Mouse (Mus musculus) neural tube, embryonic 13.5 days (tissue): ENCODE results near the gene Fam53b. TPM values are rescaled to one million over a fixed set of nuclear protein-coding genes. Genes with fewer than 3 reads are reported as not detected.

ENCODE experiments used
- ATAC-seq: fragments of 200-750 bp; cut with Nextera tagmentation; 2 replicates; pipeline ENCODE4 v1.8.0; 2017; ENCODE audit warnings: low read depth, mild to moderate bottlenecking, moderate TSS enrichment, moderate library complexity
- H3K27ac ChIP-seq: fragments of 300-500 bp; sonication (generic); replicated peaks from 2 replicates; pipeline ENCODE4 v1.5.1; 2015; ENCODE audit warnings: moderate library complexity, mild to moderate bottlenecking, inconsistent platforms
- H3K27me3 ChIP-seq: fragments of 300-500 bp; sonication (generic); 2 replicates; pipeline ENCODE4 v1.6.1; 2015; ENCODE audit warnings: mild to moderate bottlenecking, inconsistent platforms
- H3K36me3 ChIP-seq: fragments of 300-500 bp; sonication (generic); 2 replicates; pipeline ENCODE4 v1.6.1; 2015; ENCODE audit warnings: mild to moderate bottlenecking, inconsistent platforms
- H3K4me1 ChIP-seq: fragments of 300-500 bp; sonication (generic); replicated peaks from 2 replicates; pipeline ENCODE4 v1.6.1; 2015; ENCODE audit warnings: inconsistent platforms
- H3K4me2 ChIP-seq: fragments of 300-500 bp; sonication (generic); 2 replicates; pipeline ENCODE4 v1.6.1; 2015; ENCODE audit warnings: inconsistent platforms, mild to moderate bottlenecking, moderate library complexity
- H3K4me3 ChIP-seq: fragments of 300-500 bp; sonication (generic); 2 replicates; pipeline ENCODE4 v1.5.1; 2015; ENCODE audit warnings: mild to moderate bottlenecking, inconsistent platforms
- H3K9ac ChIP-seq: fragments of 300-500 bp; sonication (generic); 2 replicates; pipeline ENCODE4 v1.6.1; 2015; ENCODE audit warnings: moderate library complexity, mild to moderate bottlenecking, inconsistent platforms
- H3K9me3 ChIP-seq: fragments of 300-500 bp; sonication (generic); 2 replicates; pipeline ENCODE4 v1.6.1; 2016; ENCODE audit warnings: inconsistent platforms
- WGBS: fragments of 180-500 bp; shearing (Covaris S2); methylation state at CpG from one replicate; pipeline ENCODE4 v1.1.7; 2015; 5-methylcytosine and 5-hydroxymethylcytosine counted together
- polyA plus RNA-seq: library from polyadenylated mRNA; unstranded; fragments of >200 nt; fragmentation: Nextera tagmentation; extraction: Ambion mirVana; gene quantifications from 2 replicates; pipeline ENCODE4 v1.2.1, GENCODE M21; 2015

Fam53b gene
- polyA plus RNA-seq, 1 experiment from 2014 or later, result 13.9 TPM

DNA sequence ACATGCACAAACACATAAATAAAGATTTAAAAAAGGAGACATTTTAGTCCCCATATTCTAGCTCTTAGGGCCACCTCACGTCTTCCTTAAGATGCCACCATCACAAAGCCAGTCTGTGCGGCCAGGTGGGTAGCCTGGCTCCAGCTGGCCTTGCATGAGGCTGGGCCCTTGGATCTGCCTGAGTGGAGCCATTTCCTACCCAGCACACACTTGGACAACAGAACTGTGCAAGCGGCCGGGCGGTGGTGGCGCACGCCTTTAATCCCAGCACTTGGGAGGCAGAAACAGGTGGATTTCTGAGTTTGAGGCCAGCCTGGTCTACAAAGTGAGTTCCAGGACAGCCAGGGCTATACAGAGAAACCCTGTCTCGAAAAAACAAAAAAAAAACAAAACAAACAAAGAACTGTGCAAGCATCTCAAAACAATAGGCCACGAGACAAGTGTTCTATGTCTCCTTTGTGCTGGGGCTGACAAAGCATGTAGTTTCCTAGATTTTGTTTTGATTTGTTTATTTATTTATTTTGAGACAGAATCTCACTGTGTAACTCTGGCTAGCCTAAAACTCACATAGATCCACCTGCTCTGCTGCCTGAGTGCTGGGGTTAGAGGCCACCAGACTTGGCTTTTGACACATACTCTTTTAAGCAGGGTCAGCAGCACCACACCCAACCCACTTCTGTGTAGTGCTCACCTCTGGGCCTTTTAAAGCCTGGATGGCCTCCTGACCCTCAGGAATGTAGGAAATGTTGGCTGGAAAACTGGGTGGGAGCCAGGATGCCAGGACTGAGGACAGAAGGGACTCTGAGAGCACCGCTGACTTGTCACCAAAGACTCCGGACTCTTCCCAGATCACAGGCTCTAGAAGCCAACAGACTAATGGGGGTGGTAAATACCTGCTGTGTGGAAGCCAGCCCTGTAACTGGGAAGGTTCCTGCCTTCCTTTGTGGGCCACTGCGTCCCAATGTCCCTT lies 91.0 kb downstream of the Fam53b start:
- Histone ChIP-seq H3K36me3 (no peaks in the 10 kb centered on the region), H3K27me3 (no peaks in the 10 kb centered on the region), H3K9ac (no peak overlapping the region), H3K4me2 (no peak overlapping the region), H3K27ac (no peak overlapping the region), H3K4me3 (no peak overlapping the region), H3K4me1 (peaks cover 27% of the 10 kb centered on the region), H3K9me3 (no peaks in the 10 kb centered on the region)
- WGBS, result 81% methylated on average over 12 of the region's 12 CpGs
- ATAC-seq, result no peak

DNA sequence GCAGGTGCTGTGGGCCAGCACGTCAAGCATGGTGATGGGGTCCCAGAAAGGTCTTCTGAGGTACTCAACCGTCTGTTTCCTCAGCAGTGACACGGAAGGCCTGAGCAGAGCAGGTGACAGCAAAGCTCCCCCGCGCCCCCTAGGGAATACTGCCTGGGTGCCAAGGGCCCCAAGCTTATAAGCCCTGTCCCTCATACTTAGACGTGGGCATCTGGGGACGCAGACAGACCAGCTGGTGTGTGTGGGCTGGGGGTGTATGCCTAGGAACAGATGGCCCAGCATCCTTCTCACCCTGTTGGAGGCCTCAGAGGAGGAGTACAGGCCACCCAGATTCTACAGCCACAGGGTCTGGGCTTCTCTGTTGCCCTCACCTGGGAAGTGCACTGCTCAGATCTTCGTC lies 93.1 kb downstream of the Fam53b start:
- Histone ChIP-seq H3K9me3 (no peaks in the 10 kb centered on the region), H3K27ac (no peak overlapping the region)
- 76% methylated on average over 8 of the region's 8 CpGs for WGBS

DNA sequence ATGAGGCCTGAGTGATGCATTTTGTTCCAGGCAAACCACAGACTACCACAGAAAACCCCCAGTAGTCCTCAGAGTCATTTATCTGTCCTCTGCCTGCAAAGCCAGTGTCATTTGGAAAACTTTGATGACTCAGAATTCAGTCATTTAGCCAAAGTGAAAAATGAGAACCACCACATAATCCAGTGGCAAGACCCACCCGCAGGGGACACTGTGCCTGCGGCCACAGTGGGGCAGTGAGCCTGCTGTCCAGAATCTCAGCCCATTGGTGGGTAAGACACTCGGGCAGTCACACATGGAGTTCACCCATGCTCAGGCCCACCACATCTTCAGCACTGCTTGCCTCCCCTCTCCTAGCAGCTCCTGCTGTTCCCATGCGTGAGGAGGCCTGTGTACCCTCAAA lies 94.1 kb downstream of the Fam53b start:
- WGBS, result 86% methylated on average over 4 of the region's 4 CpGs
- Histone ChIP-seq H3K9ac (no peak overlapping the region), H3K27ac (no peak overlapping the region), H3K4me2 (no peak overlapping the region), H3K4me3 (no peak overlapping the region), H3K4me1 (peaks cover 20% of the 10 kb centered on the region), H3K36me3 (peaks cover 8% of the 10 kb centered on the region; the same call in 1 of the 2 replicates), H3K9me3 (no peaks in the 10 kb centered on the region), H3K27me3 (no peaks in the 10 kb centered on the region)
- no peak for ATAC-seq

More for the DNA sequence above, 93.1 kb downstream of the Fam53b start:
- Histone ChIP-seq H3K4me1 (peaks cover 12% of the 10 kb centered on the region), H3K9ac (no peak overlapping the region), H3K4me3 (no peak overlapping the region), H3K4me2 (no peak overlapping the region), H3K36me3 (0 out of 2 replicates have a peak, but pooled peaks cover under 1% of the 10 kb centered on the region), H3K27me3 (no peaks in the 10 kb centered on the region)
- ATAC-seq, result no peak

DNA sequence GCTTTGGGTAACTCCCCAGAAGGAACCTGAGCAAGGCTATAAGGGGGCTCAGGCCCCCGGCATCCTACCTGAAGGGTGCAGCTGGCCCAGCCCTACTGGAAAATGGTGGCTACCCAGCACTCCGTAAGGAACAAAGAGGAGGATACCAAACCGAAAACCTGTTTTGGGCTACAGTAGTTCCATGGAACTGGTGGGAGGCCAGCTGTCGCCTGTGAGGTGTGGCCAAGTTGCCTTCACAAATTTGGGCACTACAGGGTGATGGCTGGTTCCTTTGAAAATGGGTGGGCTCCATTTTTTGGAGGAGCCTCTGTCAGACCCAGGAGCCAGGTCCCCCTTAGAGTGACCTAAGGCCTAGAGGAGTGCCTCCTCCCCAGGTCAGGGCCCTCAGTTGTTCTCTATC lies 98.4 kb downstream of the Fam53b start:
- H3K9me3 ChIP-seq, result no peaks in the 10 kb centered on the region
- H3K4me3 ChIP-seq, result no peak overlapping the region
- WGBS, result 97% methylated on average over 4 of the region's 4 CpGs
- H3K9ac ChIP-seq, result no peak overlapping the region
- H3K27me3 ChIP-seq, result no peaks in the 10 kb centered on the region
- peaks cover 8% of the 10 kb centered on the region; the same call in 1 of the 2 replicates for H3K36me3 ChIP-seq
- no peak for ATAC-seq
- H3K4me1 ChIP-seq, result peaks cover 44% of the 10 kb centered on the region
- H3K4me2 ChIP-seq, result no peak overlapping the region
- peak overlapping the region; percentile 57; the same call in 1 of the 2 replicates for H3K27ac ChIP-seq

DNA sequence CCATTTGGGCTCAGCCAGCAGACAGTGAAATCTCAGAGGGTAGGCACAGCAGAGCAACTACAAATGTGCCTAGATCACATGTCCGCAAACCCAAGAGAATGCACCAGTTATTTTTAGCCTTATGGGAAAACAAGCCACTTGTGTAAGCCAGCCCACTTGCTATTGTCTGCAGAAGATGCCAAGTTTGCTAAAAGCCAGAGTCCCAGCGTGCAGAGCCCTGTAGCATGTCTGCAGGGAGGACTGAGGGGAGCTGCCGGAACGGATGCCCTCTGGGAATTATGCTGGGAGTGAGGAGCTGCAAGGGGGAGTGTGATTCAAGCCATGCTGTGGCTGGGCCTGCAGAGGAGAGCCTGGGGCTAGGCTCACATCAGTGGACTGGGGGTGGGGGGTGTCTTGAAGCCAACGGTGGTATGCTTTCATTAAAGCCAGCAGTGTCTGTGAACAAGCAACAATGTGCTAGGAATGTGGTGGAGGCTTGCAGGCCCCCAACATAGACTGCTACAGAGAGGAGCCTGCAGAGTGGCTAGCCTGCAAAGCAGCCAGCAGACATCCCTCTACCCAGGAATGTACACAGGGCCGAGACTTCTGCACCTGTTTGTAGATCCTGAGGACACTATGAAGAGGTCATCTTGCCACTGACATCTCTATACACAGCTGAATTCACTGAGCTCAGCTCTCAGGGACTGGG lies 99.3 kb downstream of the Fam53b start:
- 40% methylated on average over 6 of the region's 6 CpGs for WGBS
- peak overlapping the region; percentile 57; the same call in 1 of the 2 replicates for H3K27ac ChIP-seq
- H3K9ac ChIP-seq, result no peak overlapping the region
- H3K4me1 ChIP-seq, result peaks cover 40% of the 10 kb centered on the region
- H3K9me3 ChIP-seq, result no peaks in the 10 kb centered on the region
- 0 out of 2 replicates have a peak, but pooled peaks have one; percentile 21 for ATAC-seq
- H3K4me3 ChIP-seq, result no peak overlapping the region
- H3K27me3 ChIP-seq, result no peaks in the 10 kb centered on the region
- H3K4me2 ChIP-seq, result no peak overlapping the region
- H3K36me3 ChIP-seq, result peaks cover 8% of the 10 kb centered on the region; the same call in 1 of the 2 replicates

DNA sequence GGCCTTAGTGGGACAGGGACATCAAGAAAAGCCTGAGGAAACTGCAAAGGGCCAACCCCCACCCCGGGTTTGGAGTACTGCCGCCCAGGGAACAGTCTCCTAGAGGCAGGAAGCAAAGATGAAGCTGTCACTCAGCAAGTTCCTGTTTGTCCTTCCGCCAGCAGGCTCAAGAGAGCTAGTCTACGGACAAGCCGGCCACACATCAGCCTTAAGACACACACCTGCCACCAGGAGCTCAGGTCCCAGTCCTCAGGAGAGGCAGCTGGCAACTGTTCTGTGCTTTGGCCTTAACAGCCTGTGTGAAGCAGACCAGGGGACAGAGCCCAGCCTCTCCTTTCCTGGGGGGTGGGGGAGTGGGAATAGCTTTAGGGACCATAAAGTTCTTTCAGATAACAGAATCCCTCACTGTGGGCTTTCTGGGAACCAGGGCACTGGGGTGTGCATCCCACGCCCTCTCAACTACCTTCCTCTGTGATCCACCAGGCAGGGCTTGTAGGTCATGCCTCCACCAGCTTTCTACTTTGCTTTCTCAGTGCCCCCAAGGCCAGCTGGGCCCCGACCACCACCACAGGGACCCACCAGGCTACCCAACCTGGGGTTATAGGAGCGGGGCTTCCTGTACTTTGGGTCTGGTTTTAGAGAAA lies 100.1 kb downstream of the Fam53b start:
- peaks cover 40% of the 10 kb centered on the region for H3K4me1 ChIP-seq
- H3K4me2 ChIP-seq, result no peak overlapping the region
- WGBS, result 75% methylated on average over 8 of the region's 8 CpGs
- H3K27ac ChIP-seq, result peak overlapping the region; percentile 57
- H3K27me3 ChIP-seq, result no peaks in the 10 kb centered on the region
- ATAC-seq, result no peak
- no peak overlapping the region for H3K9ac ChIP-seq
- no peak overlapping the region for H3K4me3 ChIP-seq
- H3K36me3 ChIP-seq, result peaks cover 8% of the 10 kb centered on the region; the same call in 1 of the 2 replicates
- no peaks in the 10 kb centered on the region for H3K9me3 ChIP-seq

DNA sequence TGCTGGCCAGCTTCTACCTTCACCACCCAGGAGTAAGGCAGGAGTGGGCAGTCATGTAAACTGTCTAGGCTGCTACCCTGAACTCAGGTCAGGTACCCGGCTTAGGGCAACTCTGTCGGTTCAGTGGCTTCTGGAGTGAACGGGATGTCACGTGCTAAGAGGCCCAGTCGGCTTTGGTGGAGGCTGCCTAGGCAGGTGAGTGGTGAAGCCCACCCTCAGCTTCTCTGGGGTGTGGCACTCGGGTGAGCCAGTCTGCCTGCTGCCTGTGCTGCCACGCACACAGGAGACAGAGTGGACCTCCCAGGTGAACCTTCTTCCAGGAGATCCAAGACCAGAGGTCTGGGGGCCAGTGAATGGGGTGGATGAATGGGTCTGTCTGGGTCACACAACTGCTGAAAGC lies 100.7 kb downstream of the Fam53b start:
- Histone ChIP-seq H3K4me1 (peaks cover 40% of the 10 kb centered on the region), H3K9ac (no peak overlapping the region), H3K4me2 (no peak overlapping the region), H3K4me3 (no peak overlapping the region), H3K36me3 (peaks cover 8% of the 10 kb centered on the region; the same call in 1 of the 2 replicates), H3K9me3 (no peaks in the 10 kb centered on the region), H3K27me3 (no peaks in the 10 kb centered on the region), H3K27ac (no peak overlapping the region)
- no peak for ATAC-seq
- 84% methylated on average over 7 of the region's 7 CpGs for WGBS

DNA sequence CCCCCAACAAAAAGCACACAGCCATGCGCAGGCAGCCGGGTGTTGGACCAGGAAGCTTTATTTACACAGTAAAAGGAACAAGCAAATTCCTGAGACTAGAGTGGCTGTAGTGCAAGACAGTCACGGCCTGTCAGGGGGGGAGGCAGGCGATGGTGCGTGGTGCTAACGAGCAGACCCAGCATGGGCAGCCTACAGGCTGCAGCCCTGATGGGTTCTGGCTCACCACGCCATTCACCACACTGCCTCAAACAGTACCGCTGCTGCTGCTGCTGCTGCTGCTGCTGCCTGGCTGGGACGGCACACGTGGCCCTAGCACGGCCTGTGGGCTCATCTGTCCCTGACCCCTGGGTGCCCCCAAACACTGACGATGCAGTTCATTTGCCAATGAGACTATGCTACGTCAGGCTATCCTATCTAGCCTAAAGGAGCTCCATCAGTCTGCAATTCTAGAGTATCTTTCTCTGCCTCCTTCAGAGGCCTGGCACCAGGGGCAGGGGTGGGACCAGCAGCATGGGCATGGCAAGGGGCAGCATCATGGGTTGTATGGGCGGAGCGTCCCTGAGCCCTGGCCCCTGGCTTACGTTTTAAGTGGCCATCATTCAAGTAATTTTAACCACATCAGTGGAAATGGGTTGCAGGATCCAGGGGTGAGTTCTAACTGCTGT lies 101.5 kb downstream of the Fam53b start:
- Histone ChIP-seq H3K27ac (0 out of 2 replicates have a peak overlapping the region, but pooled peaks have one; percentile 33), H3K9ac (no peak overlapping the region)

DNA sequence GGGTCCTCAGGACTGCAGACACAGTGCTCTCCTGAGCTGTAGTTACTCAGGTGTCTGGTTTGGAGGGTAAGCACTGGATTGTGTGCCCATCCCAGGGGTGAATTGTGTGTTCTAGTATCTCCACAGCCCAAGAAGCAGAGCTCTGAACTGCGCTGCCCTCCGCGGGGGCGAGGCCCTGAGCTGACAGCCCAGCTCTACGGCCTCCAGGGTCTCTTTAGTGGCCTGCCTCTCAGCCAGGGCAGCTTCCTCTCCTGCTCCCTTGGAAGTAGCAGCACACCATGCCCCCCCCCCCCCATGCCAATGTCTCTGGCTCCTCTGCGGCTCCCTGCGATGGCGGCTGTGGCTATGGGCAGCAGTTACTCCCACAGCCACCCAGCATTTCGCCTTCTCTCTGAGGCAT lies 102.1 kb downstream of the Fam53b start:
- H3K4me2 ChIP-seq, result no peak overlapping the region
- H3K27me3 ChIP-seq, result no peaks in the 10 kb centered on the region
- no peak for ATAC-seq
- WGBS, result 83% methylated on average over 9 of the region's 9 CpGs
- H3K9me3 ChIP-seq, result no peaks in the 10 kb centered on the region
- peaks cover 8% of the 10 kb centered on the region; the same call in 1 of the 2 replicates for H3K36me3 ChIP-seq
- 0 out of 2 replicates have a peak overlapping the region, but pooled peaks have one; percentile 33 for H3K27ac ChIP-seq
- H3K9ac ChIP-seq, result no peak overlapping the region
- H3K4me1 ChIP-seq, result peaks cover 40% of the 10 kb centered on the region
- no peak overlapping the region for H3K4me3 ChIP-seq

More for the DNA sequence above, 101.5 kb downstream of the Fam53b start:
- peaks cover 40% of the 10 kb centered on the region for H3K4me1 ChIP-seq
- no peaks in the 10 kb centered on the region for H3K9me3 ChIP-seq
- ATAC-seq, result peak; percentile 66
- H3K36me3 ChIP-seq, result peaks cover 8% of the 10 kb centered on the region; the same call in 1 of the 2 replicates
- H3K4me2 ChIP-seq, result no peak overlapping the region
- no peak overlapping the region for H3K4me3 ChIP-seq
- H3K27me3 ChIP-seq, result no peaks in the 10 kb centered on the region
- WGBS, result 32% methylated on average over 16 of the region's 16 CpGs

DNA sequence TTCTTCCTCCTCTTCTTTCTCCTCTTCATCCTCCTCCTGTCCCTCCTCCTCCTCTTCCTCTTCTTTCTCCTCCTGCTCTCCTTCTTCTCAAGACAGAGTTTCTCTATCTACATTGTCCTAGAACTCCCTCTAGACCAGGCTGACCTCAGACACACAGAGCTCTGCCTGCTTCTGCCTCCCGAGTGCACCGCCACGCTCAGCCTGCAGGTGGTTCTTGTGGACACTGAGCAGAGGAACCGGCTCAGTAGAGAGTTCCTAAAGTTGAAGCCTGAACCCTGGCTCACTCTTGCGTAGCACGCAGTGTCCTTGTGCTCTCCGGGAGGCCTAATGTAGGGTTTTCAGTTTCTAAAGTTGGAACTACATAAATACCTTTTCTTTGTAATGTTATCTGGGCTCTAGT lies 108.6 kb downstream of the Fam53b start:
- 90% methylated on average over 7 of the region's 7 CpGs for WGBS
- Histone ChIP-seq H3K4me1 (no peaks in the 10 kb centered on the region), H3K27me3 (no peaks in the 10 kb centered on the region), H3K9ac (no peak overlapping the region), H3K36me3 (0 out of 2 replicates have a peak, but pooled peaks cover 2% of the 10 kb centered on the region), H3K4me3 (no peak overlapping the region), H3K27ac (no peak overlapping the region), H3K9me3 (no peaks in the 10 kb centered on the region), H3K4me2 (no peak overlapping the region)
- ATAC-seq, result no peak

DNA sequence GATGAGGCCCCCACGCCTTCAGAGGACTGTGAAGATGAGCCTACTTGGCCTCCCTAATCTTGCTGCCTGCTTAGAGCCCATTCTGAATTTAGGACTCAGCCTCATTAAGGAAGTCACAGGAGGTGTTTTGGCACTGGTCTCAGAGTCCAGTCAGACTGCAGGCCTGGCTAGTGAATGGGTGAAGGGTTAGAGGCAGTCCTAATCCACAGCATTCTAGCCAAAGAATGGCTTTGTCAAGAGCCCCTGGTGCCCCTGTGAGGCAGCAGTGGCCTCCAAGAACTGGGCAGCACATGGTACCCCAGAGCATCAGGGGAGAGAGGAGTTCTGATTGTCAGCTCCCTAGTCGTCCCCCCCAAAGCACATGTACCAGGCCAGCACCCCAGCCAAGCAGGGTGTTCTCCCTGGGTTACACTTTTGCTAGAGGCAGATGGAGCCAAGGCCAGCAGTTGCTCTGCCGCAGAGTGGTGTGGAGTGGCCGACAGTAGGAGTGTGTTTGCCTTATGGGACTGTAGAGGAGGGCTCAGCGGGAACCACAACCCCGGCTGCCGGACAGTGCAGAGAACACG lies 109.3 kb downstream of the Fam53b start:
- Histone ChIP-seq H3K4me3 (no peak overlapping the region), H3K27me3 (no peaks in the 10 kb centered on the region), H3K36me3 (0 out of 2 replicates have a peak, but pooled peaks cover 2% of the 10 kb centered on the region), H3K4me1 (no peaks in the 10 kb centered on the region), H3K4me2 (no peak overlapping the region), H3K27ac (no peak overlapping the region), H3K9ac (no peak overlapping the region), H3K9me3 (no peaks in the 10 kb centered on the region)
- 88% methylated on average over 8 of the region's 8 CpGs for WGBS
- ATAC-seq, result no peak
